Mouse (Mus musculus): ENCODE results near the gene Rps21.

GRCm38 (mm10) chr2:180255701-180256100 lies 1.5 kb upstream of the Rps21 start:
- TF ChIP-seq CTCF (IDR thresholded peaks at IDR 0.05; ENCODE audit: borderline replicate concordance, control insufficient read depth, extremely low read depth, insufficient read depth, low read length, poor library complexity) (no peak), POLR2A (IDR thresholded peaks at IDR 0.05; ENCODE audit: control insufficient read depth, extremely low read depth, insufficient read depth, low read length, poor library complexity) (no peak)
